Mouse (Mus musculus): ENCODE measurements around the gene Apbb2.

Apbb2 gene

GRCm38 (mm10) chr5:66517503-66517902 lies 101.1 kb downstream of the Apbb2 start:
- DNase-seq (ENCODE audit: low spot score): no peak

GRCm38 (mm10) chr5:66516311-66516710 lies 102.3 kb downstream of the Apbb2 start:
- DNase-seq (ENCODE audit: low spot score): no peak

- no peak for DNase-seq (ENCODE audit: low spot score)
These were observed 103.3 kb downstream of the Apbb2 start for GRCm38 (mm10) chr5:66515271-66515670.

- no peak for DNase-seq (ENCODE audit: low spot score)
These were observed 103.9 kb downstream of the Apbb2 start for GRCm38 (mm10) chr5:66514659-66515058.

- no peak for DNase-seq (ENCODE audit: low spot score)
These were observed 105.2 kb downstream of the Apbb2 start for GRCm38 (mm10) chr5:66513412-66513811.

GRCm38 (mm10) chr5:66512519-66512918 lies 106.1 kb downstream of the Apbb2 start:
- DNase-seq (ENCODE audit: low spot score): no peak

- DNase-seq (ENCODE audit: low spot score): no peak
These were observed 107.9 kb downstream of the Apbb2 start for GRCm38 (mm10) chr5:66510716-66511115.

- no peak for DNase-seq (ENCODE audit: low spot score)
These were observed 109.4 kb downstream of the Apbb2 start for GRCm38 (mm10) chr5:66509151-66509550.

- no peak for DNase-seq (ENCODE audit: low spot score)
These were observed 113.0 kb downstream of the Apbb2 start for GRCm38 (mm10) chr5:66505578-66505977.

- DNase-seq (ENCODE audit: low spot score): no peak
These were observed 113.5 kb downstream of the Apbb2 start for GRCm38 (mm10) chr5:66505071-66505470.

- DNase-seq (ENCODE audit: low spot score): no peak
These were observed 114.2 kb downstream of the Apbb2 start for GRCm38 (mm10) chr5:66504434-66504747.

- DNase-seq (ENCODE audit: low spot score): no peak
These were observed 114.8 kb downstream of the Apbb2 start for GRCm38 (mm10) chr5:66503557-66504433.

GRCm38 (mm10) chr5:66503033-66503432 lies 115.6 kb downstream of the Apbb2 start:
- DNase-seq (ENCODE audit: low spot score): no peak

GRCm38 (mm10) chr5:66499621-66500020 lies 119.0 kb downstream of the Apbb2 start:
- DNase-seq (ENCODE audit: low spot score): no peak

GRCm38 (mm10) chr5:66498140-66498539 lies 120.4 kb downstream of the Apbb2 start:
- DNase-seq (ENCODE audit: low spot score): no peak

- DNase-seq (ENCODE audit: low spot score): no peak
These were observed 121.0 kb downstream of the Apbb2 start for GRCm38 (mm10) chr5:66497479-66498087.

GRCm38 (mm10) chr5:66496881-66497360 lies 121.7 kb downstream of the Apbb2 start:
- DNase-seq (ENCODE audit: low spot score): no peak

GRCm38 (mm10) chr5:66494651-66495050 lies 123.9 kb downstream of the Apbb2 start:
- no peak for DNase-seq (ENCODE audit: low spot score)

GRCm38 (mm10) chr5:66492563-66492960 lies 126.0 kb downstream of the Apbb2 start:
- no peak for DNase-seq (ENCODE audit: low spot score)

- DNase-seq (ENCODE audit: low spot score): no peak
These were observed 126.5 kb downstream of the Apbb2 start for GRCm38 (mm10) chr5:66491907-66492562.

GRCm38 (mm10) chr5:66486028-66486427 lies 132.6 kb downstream of the Apbb2 start:
- DNase-seq (ENCODE audit: low spot score): no peak

GRCm38 (mm10) chr5:66476266-66476665 lies 142.3 kb downstream of the Apbb2 start:
- DNase-seq (ENCODE audit: low spot score): no peak

GRCm38 (mm10) chr5:66475824-66476223 lies 142.8 kb downstream of the Apbb2 start:
- no peak for DNase-seq (ENCODE audit: low spot score)
